Mouse (Mus musculus): ENCODE measurements around the gene Thoc7. TPM values are rescaled to one million over a fixed set of nuclear protein-coding genes. Genes with fewer than 3 reads are reported as not detected.

Thoc7 gene
- total and polyA plus RNA-seq, 2 experiments = 16.5 to 53.3 TPM

- H3K36me3 ChIP-seq (ENCODE audit: control insufficient read depth, insufficient read depth, low read length) = no peaks in the 10 kb centered on the region
- H3K27me3 ChIP-seq (ENCODE audit: control insufficient read depth, insufficient read depth, low read length) = no peaks in the 10 kb centered on the region
- no peak overlapping the region for H3K9ac ChIP-seq (ENCODE audit: low read depth, low read length)
- no peak for TF ChIP-seq POLR2A (IDR thresholded peaks at IDR 0.05; ENCODE audit: extremely low read depth, insufficient read depth, low read length)
- no peak for TF ChIP-seq CTCF (IDR thresholded peaks at IDR 0.05; ENCODE audit: low read depth, low read length)
- no peaks in the 10 kb centered on the region for H3K4me1 ChIP-seq (ENCODE audit: control insufficient read depth, insufficient read depth, low read length)
- no peak overlapping the region for H3K27ac ChIP-seq (replicated peaks; ENCODE audit: insufficient read depth, low read depth, low read length)
- WGBS = 76% methylated on average over 10 of the region's 10 CpGs
- no peaks in the 10 kb centered on the region for H3K79me2 ChIP-seq (ENCODE audit: control insufficient read depth, insufficient read depth, low read length)
- no peak for DNase-seq (ENCODE audit: extremely low read depth, low read depth, low spot score)
- H3K4me3 ChIP-seq (ENCODE audit: insufficient read depth, low read depth, low read length) = no peak overlapping the region
These were observed 44.4 kb downstream of the Thoc7 start for GRCm38 (mm10) chr14:13917208-13917607.

DNA sequence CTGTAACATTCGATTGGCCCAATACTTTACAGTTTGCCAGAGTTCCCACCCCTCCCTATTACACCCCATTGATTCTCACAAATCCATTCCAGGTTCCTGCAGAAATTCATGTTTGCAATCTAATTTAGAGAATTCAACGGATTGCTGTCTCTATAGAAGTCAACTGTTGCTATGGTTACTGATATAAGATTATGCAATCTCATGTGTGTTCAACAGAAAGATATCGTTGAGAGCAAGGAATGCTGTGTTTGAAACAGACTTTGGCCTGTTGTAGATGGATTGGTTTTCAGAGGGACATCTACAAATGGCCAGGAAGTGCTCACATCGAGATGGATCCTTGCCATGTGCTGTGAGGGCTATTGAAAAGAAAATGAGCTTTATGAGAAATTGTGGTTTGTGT lies 46.4 kb downstream of the Thoc7 start:
- no peak overlapping the region for H3K4me3 ChIP-seq (ENCODE audit: insufficient read depth, low read depth, low read length)
- no peak overlapping the region for H3K9ac ChIP-seq (ENCODE audit: low read depth, low read length)
- TF ChIP-seq POLR2A (IDR thresholded peaks at IDR 0.05; ENCODE audit: extremely low read depth, insufficient read depth, low read length) = no peak
- TF ChIP-seq CTCF (IDR thresholded peaks at IDR 0.05; ENCODE audit: low read depth, low read length) = no peak
- H3K79me2 ChIP-seq (ENCODE audit: control insufficient read depth, insufficient read depth, low read length) = no peaks in the 10 kb centered on the region
- no peaks in the 10 kb centered on the region for H3K27me3 ChIP-seq (ENCODE audit: control insufficient read depth, insufficient read depth, low read length)
- WGBS = 36% methylated on average over 4 of the region's 4 CpGs
- H3K36me3 ChIP-seq (ENCODE audit: control insufficient read depth, insufficient read depth, low read length) = no peaks in the 10 kb centered on the region
- H3K27ac ChIP-seq (replicated peaks; ENCODE audit: insufficient read depth, low read depth, low read length) = no peak overlapping the region
- no peak for DNase-seq (ENCODE audit: extremely low read depth, low read depth, low spot score)
- no peaks in the 10 kb centered on the region for H3K4me1 ChIP-seq (ENCODE audit: control insufficient read depth, insufficient read depth, low read length)

- Histone ChIP-seq H3K79me2 (ENCODE audit: control insufficient read depth, insufficient read depth, low read length) (no peaks in the 10 kb centered on the region), H3K4me1 (ENCODE audit: control insufficient read depth, insufficient read depth, low read length) (no peaks in the 10 kb centered on the region), H3K4me3 (ENCODE audit: insufficient read depth, low read depth, low read length) (no peak within 1 kb of the TSS), H3K36me3 (ENCODE audit: control insufficient read depth, insufficient read depth, low read length) (no peaks in the 10 kb centered on the region), H3K9ac (ENCODE audit: low read depth, low read length) (no peak within 1 kb of the TSS), H3K27ac (replicated peaks; ENCODE audit: insufficient read depth, low read depth, low read length) (no peak within 1 kb of the TSS), H3K27me3 (ENCODE audit: control insufficient read depth, insufficient read depth, low read length) (no peaks in the 10 kb centered on the region)
- TF ChIP-seq POLR2A (IDR thresholded peaks at IDR 0.05; ENCODE audit: extremely low read depth, insufficient read depth, low read length) (no peak), CTCF (IDR thresholded peaks at IDR 0.05; ENCODE audit: low read depth, low read length) (no peak)
- WGBS = 42% methylated on average over 1 of the region's 1 CpGs
- DNase-seq (ENCODE audit: extremely low read depth, low read depth, low spot score) = no peak
These were observed 47.1 kb downstream of the Thoc7 start, which contains the start of gene Gm281 for GRCm38 (mm10) chr14:13914387-13915082. TSS of gene Gm281 (minus strand) at chr14:13914478.

DNA sequence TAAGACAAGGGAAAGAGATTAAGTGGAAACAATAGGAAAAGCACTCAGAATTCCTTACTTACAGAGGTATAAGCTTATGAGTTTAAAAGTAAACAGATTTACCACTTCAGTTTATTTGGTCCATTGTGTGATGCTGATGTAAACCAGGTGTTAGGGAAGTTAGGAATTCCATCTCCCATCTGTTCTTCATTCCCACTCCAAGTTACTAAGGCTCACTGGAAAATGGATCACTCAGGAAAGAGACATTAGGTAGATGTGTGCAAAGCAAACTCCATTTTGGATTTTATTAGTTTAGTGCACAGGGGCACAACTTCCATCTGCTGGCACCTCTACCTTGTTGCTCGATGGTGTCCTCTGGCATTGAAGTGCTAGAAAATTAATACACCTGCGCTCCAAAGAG lies 51.5 kb downstream of the Thoc7 start:
- 81% methylated on average over 2 of the region's 2 CpGs for WGBS
- DNase-seq (ENCODE audit: extremely low read depth, low read depth, low spot score) = no peak
- TF ChIP-seq POLR2A (IDR thresholded peaks at IDR 0.05; ENCODE audit: extremely low read depth, insufficient read depth, low read length) (no peak), CTCF (IDR thresholded peaks at IDR 0.05; ENCODE audit: low read depth, low read length) (no peak)
- H3K4me1 ChIP-seq (ENCODE audit: control insufficient read depth, insufficient read depth, low read length) = no peaks in the 10 kb centered on the region
- H3K27ac ChIP-seq (replicated peaks; ENCODE audit: insufficient read depth, low read depth, low read length) = no peak overlapping the region
- H3K36me3 ChIP-seq (ENCODE audit: control insufficient read depth, insufficient read depth, low read length) = no peaks in the 10 kb centered on the region
- H3K27me3 ChIP-seq (ENCODE audit: control insufficient read depth, insufficient read depth, low read length) = no peaks in the 10 kb centered on the region
- no peak overlapping the region for H3K9ac ChIP-seq (ENCODE audit: low read depth, low read length)
- no peak overlapping the region for H3K4me3 ChIP-seq (ENCODE audit: insufficient read depth, low read depth, low read length)
- no peaks in the 10 kb centered on the region for H3K79me2 ChIP-seq (ENCODE audit: control insufficient read depth, insufficient read depth, low read length)

GRCm38 (mm10) chr14:13907145-13907544 lies 54.5 kb downstream of the Thoc7 start:
- TF ChIP-seq CTCF (IDR thresholded peaks at IDR 0.05; ENCODE audit: low read depth, low read length) = no peak
- no peak for TF ChIP-seq POLR2A (IDR thresholded peaks at IDR 0.05; ENCODE audit: extremely low read depth, insufficient read depth, low read length)
- H3K36me3 ChIP-seq (ENCODE audit: control insufficient read depth, insufficient read depth, low read length) = no peaks in the 10 kb centered on the region
- no peaks in the 10 kb centered on the region for H3K27me3 ChIP-seq (ENCODE audit: control insufficient read depth, insufficient read depth, low read length)
- no peak for DNase-seq (ENCODE audit: extremely low read depth, low read depth, low spot score)
- H3K4me1 ChIP-seq (ENCODE audit: control insufficient read depth, insufficient read depth, low read length) = no peaks in the 10 kb centered on the region
- no peak overlapping the region for H3K9ac ChIP-seq (ENCODE audit: low read depth, low read length)
- no peak overlapping the region for H3K4me3 ChIP-seq (ENCODE audit: insufficient read depth, low read depth, low read length)
- H3K79me2 ChIP-seq (ENCODE audit: control insufficient read depth, insufficient read depth, low read length) = no peaks in the 10 kb centered on the region
- 84% methylated on average over 7 of the region's 7 CpGs for WGBS
- H3K27ac ChIP-seq (replicated peaks; ENCODE audit: insufficient read depth, low read depth, low read length) = no peak overlapping the region

DNA sequence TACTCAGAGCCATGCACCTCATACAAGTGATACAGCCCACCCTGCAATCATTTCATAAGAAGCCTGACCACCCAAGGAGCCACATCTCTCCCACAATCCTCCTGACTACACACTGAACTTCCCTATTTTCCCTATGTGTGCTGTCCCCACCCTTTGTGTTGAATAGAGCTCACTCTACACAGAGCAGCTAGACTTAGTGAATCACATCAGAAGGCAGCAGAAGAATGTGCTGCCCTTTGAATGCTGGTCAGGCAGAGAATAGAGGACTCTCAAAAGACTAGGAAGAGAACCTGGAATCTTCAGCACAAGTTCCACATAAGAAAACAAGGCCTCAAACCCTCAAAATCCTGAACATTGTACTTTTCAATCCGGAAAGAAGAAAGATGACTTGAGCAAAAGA lies 55.2 kb downstream of the Thoc7 start:
- H3K27ac ChIP-seq (replicated peaks; ENCODE audit: insufficient read depth, low read depth, low read length) = no peak overlapping the region
- no peaks in the 10 kb centered on the region for H3K79me2 ChIP-seq (ENCODE audit: control insufficient read depth, insufficient read depth, low read length)
- no peaks in the 10 kb centered on the region for H3K4me1 ChIP-seq (ENCODE audit: control insufficient read depth, insufficient read depth, low read length)
- TF ChIP-seq CTCF (IDR thresholded peaks at IDR 0.05; ENCODE audit: low read depth, low read length) (no peak), POLR2A (IDR thresholded peaks at IDR 0.05; ENCODE audit: extremely low read depth, insufficient read depth, low read length) (no peak)
- H3K9ac ChIP-seq (ENCODE audit: low read depth, low read length) = no peak overlapping the region
- DNase-seq (ENCODE audit: extremely low read depth, low read depth, low spot score) = no peak
- no peak overlapping the region for H3K4me3 ChIP-seq (ENCODE audit: insufficient read depth, low read depth, low read length)
- 77% methylated on average over 1 of the region's 1 CpGs for WGBS
- H3K36me3 ChIP-seq (ENCODE audit: control insufficient read depth, insufficient read depth, low read length) = no peaks in the 10 kb centered on the region
- no peaks in the 10 kb centered on the region for H3K27me3 ChIP-seq (ENCODE audit: control insufficient read depth, insufficient read depth, low read length)
